Mouse (Mus musculus) ovary, postnatal 14 days (tissue): ENCODE measurements around the gene Olfr575.

ENCODE experiments used
- DNase-seq: peaks from one replicate; pipeline ENCODE4 v3.0.0; 2022; ENCODE audit warnings: low spot score

Olfr575 gene

DNA sequence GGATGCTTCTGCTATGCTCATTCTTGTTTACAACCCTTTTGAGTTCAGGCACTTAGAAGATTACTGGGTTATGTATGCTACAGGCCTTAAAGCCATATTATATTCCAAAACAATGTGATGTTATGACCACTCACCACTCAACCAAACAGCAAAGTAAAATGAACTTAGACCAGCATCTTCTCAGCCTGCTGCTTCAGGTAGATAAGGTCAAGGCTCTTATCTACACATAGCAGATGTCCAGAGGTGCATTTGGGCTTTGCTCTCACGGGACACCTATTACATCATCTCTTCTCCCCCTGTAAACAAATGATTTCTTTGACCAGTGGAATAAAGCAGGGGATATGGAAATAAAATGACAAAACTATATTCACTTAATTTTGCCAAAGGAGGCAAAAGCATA lies at the start of gene Olfr575:
TSS of gene Olfr575 (minus strand) at position 183 of the 400 bp plus-strand sequence.
- no peak for DNase-seq

DNA sequence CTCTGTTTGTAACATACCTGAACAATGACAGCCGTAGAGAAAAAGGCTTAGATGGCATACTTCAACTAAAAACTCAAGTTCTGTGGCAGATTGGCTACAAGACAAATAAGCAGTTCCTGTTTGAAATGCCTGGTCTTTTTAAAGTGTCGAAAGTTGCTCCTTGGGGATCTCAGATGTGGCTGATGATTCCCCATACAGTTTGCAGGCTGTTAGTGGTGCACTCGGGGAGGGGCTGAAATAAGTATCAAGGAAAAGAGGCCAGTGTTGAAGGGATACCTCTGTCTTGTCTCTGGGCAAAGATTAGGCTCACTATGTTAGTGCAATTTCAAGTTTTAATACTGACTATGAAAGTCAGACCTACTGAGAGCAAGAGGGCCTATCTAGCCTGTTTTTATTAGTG lies 30.6 kb upstream of the Olfr575 start, which contains the start of gene Olfr578:
TSS of gene Olfr578 (minus strand) at position 101 of the 400 bp plus-strand sequence.
- DNase-seq: no peak

DNA sequence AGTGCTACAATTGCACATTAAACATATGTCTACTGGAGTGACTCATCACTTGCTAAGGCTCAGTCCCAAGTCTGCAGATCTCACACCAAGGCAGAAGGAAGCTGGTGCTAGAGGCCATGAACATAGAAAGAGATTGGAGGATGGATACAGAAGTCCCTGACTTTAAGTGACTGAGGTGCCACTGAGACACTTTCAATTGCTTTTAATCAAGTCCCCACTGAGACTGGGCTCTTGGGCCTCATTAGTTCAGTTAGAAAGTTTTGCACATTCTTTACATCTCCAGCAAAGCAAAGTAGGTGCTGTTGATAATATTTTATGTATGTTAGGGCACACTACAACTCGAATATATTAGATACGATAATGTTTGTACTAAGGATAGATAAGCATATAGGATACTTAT lies 17.3 kb upstream of the Olfr575 start, which contains the start of gene Olfr577:
TSS of gene Olfr577 (minus strand) at position 101 of the 400 bp plus-strand sequence.
- DNase-seq: no peak

DNA sequence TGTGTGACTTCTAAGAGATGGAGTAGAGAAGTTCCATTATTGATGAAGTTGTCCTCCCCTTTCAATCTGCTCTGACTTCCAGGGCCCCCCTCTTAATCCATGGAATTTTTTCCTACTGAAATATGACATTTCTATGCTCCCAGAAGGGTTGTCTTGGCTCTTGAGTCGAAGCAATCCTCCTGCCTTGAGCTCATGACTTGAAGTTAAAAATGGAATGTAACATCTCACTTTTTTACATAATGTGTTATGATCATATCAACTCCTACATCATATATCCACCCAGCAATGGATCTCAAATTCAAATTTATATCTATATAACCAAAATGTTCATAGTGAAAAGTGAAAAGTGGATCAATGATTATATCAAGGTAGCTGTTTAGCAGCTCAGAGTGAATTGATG lies 15.8 kb upstream of the Olfr575 start:
- no peak for DNase-seq

DNA sequence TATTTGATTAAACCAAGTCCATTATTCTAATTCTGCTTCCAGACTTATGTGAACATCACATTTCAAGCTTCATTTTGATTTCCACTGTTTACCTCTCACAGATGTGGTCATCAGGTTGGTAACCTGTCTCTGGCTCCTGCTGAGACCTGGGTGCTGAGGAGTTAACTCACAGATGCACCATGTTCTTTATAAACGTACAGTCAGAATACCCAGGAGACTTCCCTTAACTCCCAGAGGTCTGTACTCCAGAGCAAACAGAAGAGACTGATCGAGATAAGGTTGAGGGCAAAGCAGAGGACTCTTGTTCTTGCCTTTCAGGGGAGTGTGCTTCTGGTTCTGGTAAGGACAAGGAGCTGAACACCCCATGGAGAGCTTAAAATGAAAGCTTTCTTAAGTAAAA lies 3.8 kb upstream of the Olfr575 start, which contains the start of gene Olfr576:
TSS of gene Olfr576 (plus strand) at position 301 of the 400 bp plus-strand sequence.
- DNase-seq: no peak

DNA sequence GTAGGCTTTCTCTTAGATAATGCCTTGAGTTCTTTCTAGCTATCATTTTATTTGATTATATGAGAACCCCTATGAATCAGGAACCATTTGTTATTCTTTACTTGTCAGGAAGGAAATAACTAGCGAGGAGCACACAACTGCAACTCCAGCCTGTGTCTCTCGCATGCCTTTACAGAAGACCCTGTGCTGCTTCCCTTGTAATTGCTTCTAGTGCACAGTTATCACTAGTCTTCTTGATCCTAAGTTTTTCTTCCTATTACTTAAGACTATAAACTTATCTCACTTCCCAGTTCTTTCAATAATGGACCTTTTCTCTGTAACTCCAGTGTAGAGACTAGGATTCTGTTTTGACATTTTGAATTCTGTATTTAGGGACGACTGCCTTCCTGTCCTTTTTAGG lies 438 bp downstream of the Olfr575 start:
- no peak for DNase-seq

DNA sequence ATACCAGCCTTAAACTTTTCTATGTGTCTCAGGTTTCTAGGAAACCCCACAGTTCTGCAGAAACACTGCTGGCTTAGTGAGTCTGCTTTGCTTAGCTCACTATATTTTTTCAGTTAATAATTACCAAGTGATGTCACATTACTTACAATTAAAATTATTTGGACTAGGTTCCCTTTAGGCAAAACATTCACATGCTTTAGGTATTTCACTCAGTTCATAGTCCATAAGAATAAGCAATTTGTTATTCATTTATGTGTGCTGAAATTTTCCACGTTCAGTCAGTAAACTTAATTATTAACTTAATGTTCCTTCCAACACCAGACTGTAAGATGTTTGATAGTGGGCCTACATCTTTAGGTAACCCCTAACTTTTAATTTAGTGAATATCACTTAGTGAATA lies 7.8 kb downstream of the Olfr575 start:
- DNase-seq: no peak

DNA sequence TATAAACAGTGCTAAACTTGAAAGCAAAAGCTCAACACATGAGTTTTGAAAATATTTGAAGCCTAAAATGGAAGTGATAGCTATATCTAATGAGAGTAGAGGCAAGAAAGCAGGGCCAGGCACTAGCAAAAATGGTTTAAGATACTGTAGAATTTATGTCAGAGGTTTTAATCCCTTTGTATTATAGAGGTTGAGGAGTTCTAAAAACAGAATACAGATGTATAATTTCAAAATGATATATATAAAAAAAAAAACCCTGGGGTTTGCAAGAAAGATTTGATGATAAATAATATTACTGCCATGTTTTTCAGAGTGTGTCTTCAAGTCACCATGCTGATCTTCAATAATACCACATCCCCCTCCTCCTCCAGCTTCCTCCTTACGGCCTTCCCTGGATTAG lies 10.4 kb downstream of the Olfr575 start, which contains the start of gene Olfr574:
TSS of gene Olfr574 (plus strand) at position 301 of the 400 bp plus-strand sequence.
- no peak for DNase-seq

DNA sequence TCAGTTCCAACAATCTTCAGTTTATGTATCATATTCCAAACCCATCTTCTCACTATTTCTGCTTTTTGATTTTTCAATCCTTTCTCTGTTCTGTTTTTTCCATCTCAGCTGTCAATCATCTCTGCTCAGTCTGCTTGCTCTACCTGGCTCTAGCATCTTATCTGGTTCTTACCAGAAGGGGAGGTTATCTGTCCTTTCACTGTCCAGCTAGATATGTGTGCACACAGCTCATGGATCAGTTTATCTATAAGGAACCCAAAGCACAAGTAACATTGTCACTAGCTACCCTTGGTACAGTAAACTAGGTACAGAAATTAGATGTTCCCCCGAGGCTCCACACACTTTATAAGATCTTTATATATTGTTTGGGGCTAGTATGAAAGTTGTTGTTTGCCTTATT lies 15.2 kb downstream of the Olfr575 start:
- DNase-seq: no peak

DNA sequence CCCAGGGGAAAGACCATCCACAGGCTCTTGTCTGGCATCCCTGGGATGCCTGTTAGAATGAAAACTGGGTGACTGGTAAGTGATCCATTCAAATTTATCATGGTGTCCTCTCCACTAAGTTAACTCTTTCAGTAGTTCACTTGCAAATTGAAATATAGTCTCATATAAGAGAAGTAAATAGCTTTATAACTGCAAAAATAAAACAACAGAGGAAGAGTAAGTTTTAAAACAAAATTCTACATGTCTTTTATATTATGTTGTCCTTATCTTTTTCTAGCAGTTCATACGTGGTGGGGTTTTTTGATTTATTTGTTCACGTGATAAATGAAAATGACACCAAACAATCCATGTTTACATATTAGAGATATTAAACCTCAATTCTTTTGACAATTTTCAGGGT lies 16.1 kb downstream of the Olfr575 start, which contains the start of gene Olfr573-ps1:
TSS of gene Olfr573-ps1 (minus strand) at position 101 of the 400 bp plus-strand sequence.
- DNase-seq: no peak

DNA sequence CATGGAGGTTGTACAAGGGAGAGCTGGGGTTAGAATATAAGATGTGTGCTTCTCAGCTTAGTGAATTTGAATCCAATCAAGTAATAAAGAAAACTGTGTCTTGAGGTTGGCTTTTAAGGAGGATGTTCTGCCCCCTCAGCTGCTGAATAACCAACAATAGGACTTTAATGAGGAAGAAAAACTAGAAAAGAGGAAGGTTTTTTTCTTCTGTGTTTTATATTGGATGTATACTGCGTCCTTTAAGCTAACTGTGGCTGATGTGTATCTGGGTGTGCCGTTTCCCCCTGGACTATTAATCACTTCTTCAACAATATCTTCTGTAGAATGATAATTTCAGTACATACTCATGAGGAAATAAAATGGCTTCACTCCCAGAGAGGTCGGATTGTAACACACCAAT lies 31.5 kb downstream of the Olfr575 start:
- DNase-seq: no peak

DNA sequence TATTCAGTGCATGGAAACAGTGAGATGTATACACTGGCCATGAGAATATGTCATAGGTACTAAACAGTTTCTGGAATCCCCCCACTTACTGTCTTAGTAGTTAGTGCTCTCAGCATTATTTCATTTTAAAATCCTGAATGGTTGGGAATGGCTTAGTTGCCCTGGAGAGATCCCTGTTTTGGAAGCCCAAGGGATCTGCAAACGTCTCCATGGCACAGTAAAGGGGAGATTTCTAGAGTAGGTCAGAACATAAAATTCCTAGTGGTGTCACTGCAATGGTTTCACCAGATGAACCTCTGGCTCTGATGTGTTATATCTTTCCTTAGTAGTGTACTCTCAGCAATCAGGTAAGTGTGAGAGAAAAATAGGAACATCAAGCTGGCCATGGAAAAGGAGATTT lies 34.5 kb downstream of the Olfr575 start, which contains the start of gene Olfr572:
TSS of gene Olfr572 (plus strand) at position 301 of the 400 bp plus-strand sequence.
- no peak for DNase-seq

DNA sequence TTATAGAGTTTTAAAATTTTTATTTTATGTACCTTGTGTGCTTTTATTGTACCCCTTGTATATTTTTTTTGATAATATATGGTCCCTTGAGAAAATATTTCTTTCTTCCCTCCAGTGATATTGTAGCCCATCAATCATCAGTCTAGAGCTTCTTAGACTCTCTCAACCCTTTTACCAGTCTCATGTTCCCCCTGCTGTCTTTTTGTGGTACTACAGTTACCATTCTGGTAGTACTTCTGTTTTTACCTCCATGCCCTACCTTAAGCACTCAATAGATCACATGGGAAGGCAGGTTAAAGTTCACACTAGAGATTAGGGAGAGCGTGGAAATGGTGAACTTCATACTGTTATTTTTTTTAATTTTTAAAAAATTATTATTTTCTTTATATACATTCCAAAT lies 38.9 kb downstream of the Olfr575 start:
- peak; percentile 22 for DNase-seq

DNA sequence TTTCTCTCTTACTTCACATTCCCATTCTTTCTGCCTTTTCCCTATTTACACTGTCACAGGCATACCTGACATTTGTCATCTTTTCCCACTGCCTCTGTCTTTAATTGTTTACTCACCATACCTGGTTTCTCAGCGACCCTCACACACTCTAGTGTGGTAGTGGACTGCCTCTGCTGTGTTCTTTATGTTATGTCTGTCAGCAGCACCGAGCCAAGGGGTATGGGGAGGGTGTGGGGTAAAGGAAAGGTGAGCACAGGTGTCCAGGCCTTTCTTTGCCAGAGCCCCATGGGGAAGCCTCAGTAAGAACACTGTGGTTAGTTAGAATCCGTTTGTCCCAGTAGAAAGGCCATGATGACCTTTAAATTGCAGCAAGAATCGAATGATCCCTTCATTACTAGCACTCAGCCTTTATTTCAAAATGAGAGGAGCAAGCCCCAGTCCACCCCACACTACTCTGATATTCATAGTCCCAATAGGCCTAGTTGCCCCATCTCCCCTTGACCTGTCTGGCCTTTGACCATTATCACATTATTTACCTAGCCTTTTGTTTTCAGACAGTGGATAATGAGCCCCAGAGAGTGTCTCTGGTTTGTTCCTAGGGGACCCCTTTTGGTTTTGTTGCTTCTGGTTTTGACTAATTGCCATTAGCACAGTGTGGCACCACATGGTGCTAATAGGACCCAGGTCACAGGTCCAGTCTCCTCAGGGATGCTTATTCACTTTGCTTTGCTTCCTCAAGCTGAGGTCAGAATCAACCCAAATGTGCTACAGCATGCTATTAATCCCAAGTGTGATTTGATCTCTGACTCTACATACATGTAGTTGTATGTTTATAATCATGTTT lies 41.3 kb downstream of the Olfr575 start, which contains the start of gene Olfr571:
TSS of gene Olfr571 (minus strand) at position 505 of the 844 bp plus-strand sequence.
- DNase-seq: no peak

DNA sequence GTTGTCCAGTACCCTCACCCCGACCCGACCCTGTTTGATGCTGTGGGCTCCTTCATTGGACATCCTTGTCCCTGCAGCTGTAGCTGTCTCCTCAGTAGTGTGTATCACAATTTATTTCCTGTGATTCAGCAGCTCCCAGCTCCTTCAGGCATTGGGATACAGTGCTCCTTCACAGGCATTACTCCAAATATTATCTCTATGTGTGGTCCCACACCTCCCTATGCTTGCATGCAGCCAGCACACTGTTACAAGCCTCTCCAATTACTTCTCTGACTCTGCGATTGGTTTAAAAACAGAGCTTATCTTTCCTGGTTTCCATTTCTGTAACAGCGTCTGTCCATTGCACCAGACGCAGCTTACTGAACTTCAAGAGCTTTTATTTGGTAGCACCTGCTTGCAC lies 42.2 kb downstream of the Olfr575 start:
- no peak for DNase-seq

DNA sequence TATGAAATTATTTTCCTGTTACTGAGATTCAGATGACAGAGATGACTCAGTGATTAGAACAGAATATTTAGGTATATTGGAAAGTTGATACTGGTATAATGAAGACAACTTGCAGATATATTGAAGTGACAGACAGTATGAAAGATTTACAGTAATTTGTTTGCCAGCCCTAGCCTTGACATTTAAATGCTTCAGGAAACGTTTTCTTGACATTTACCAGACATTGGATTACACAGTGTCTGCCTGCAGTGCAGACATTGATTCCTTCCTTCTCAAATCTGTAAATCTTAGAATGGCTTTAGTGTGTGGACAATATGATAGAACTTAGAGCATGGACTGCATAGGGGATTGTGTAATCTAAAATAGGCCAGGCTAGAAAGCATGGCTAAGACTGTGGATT lies 43.3 kb downstream of the Olfr575 start:
- no peak for DNase-seq
